Mouse (Mus musculus): ENCODE measurements around the gene Pcnx. TPM values are rescaled to one million over a fixed set of nuclear protein-coding genes. Genes with fewer than 3 reads are reported as not detected.

Pcnx gene
- polyA plus RNA-seq (2015; fragmentation: Illumina TruSeq; extraction: RNeasy Lipid Tissue Mini Kit (QIAGEN cat#74804); ENCODE audit: low read depth, low replicate concordance), result 48.1 TPM

GRCm38 (mm10) chr12:81859351-81860307, at the start of gene Pcnx:
Gene Pcnx, plus strand, starts transcription at chr12:81860023.

Other genes with a start within 250 kb of the Pcnx start
- 50.3 TPM for gene Ttc9, start 228.8 kb upstream of the Pcnx start, polyA plus RNA-seq (2015; fragmentation: Illumina TruSeq; extraction: RNeasy Lipid Tissue Mini Kit (QIAGEN cat#74804); ENCODE audit: low read depth, low replicate concordance)
- 20.1 TPM for gene Map3k9, start 78.8 kb upstream of the Pcnx start, polyA plus RNA-seq (2015; fragmentation: Illumina TruSeq; extraction: RNeasy Lipid Tissue Mini Kit (QIAGEN cat#74804); ENCODE audit: low read depth, low replicate concordance)